Mouse (Mus musculus): ENCODE data around the gene Slc43a2.

DNA sequence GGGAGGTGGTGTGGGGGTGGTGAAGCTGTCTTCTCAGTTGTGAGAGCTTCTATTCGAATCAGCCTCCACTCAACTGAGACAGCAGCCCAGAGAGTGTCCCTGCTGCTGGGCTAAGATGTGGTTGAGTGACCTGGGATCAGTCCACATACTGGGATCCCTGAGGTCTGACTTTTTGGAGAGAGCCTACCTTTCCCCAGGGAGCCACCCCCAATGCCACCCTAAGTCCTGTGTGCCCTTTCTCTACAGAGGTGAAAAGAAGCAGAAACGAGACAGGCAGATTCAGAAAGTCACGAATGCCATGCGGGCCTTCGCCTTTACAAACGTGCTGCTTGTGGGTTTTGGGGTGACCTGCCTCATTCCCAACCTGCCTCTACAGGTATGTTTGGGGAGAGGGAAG, 36.6 kb downstream of the Slc43a2 start:
- TF ChIP-seq POLR2A (IDR thresholded peaks at IDR 0.05; ENCODE audit: borderline replicate concordance, low read depth, low read length) (no peak), CTCF (IDR thresholded peaks at IDR 0.05; ENCODE audit: low read depth, low read length) (no peak)

Measured in bone marrow macrophage, adult 2 months (primary cell).